Mouse (Mus musculus) testis, postnatal 14 days (tissue): ENCODE measurements around the gene A930004D18Rik.

ENCODE experiments used
- DNase-seq: peaks from one replicate; pipeline ENCODE4 v3.0.0; 2021; ENCODE audit warnings: low spot score

A930004D18Rik gene

DNA sequence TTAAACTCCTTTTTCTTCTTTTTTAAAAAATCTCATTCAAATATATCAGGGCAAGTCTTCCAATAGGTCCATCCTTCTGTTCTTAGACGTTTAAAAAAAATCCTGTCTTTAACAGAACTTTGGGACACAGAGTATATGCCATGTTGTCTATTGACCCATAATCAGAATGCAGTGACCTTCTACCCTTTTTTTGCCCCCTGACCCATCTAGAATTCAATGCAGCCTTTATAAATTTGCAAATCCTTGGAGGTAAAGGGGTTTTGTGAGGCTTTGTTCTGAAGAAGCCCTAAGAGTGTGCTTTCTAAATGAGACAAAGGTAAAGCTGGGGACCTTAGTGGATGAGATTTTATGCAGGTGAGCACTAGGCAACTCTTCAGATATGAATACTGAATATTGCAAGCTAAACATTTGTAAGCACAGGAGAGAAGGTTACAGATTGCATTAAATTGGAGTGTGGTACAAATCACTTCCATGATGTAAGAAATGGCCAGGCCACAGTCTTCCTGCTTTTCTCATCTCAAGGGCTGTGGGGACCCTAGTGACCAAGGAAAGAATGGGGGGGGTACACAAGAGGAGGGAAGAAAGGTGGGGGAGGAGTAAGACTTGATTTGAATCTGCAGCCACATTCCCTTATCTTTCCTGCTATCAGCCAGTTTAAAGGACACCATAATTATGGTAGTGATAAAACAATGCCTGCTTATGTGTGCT, 15.9 kb upstream of the A930004D18Rik start:
- no peak for DNase-seq

DNA sequence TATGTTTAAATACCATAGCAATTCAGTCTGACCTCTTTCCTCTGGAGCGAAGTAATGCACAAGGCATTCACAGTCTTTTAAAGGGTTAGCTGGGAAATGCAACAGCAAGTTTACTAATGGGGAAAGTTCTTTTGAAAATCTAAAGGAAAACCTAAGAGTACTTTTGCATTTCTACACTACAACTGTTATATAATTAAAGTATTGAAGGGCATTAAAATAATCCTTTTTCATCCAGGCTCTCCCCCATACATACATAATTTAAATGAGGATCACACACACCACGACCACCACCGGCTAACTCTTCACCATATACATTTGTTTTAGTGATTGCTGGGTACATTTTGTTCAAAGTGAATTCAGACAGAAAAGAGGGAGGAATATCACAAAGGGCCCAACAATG, 15.0 kb upstream of the A930004D18Rik start:
- no peak for DNase-seq

DNA sequence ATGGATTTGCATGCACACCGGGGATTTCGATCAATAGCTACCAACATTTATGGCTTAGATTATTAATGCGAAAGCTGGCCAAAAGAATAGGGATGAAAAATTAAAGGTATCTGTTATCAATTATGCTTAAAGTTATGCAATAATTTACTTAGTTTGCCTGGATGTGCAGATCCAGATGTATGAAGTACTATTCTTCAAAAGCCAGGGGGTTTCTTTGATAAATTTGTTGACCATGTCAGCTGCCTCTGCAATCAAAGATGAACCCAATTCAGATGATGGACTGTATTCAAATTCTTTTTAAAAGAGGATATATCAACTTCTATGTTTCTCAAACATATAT, 14.3 kb upstream of the A930004D18Rik start:
- no peak for DNase-seq

DNA sequence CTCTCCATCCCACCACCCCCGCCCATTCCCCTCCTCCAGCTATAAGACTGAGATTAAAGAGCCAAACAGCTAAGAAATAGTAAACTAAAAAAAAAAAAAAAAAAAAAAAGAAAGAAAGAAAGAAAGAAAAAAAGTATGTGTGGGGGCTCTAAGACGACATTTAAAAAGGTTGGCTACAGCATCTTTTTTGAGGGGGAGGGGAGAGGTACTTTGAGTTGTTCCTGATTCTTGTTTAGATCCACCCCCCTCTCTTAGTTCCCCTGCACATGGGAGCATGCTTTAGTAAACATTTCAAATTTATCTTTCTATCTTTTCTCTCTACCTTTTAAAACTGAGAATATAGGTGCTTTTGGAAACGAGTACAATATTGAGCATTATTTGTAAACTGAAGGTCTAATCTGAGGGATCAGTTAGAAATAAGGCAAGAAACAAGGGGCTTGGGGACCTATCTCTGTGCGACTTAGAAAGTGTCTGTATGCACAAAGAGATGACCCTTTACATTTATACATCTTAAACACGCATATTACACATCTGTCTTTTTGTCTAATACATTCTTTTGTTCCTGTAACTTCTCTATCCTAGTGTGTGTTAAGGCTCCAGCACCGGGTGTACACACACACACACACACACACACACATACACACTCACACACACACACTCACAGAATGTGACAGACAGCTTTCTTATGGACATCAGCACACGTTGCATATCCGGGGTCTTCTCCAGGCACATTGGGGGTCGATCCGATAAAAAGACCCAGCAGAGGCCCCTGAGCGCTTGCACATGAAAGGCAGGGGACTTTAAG, 13.7 kb upstream of the A930004D18Rik start:
- no peak for DNase-seq

DNA sequence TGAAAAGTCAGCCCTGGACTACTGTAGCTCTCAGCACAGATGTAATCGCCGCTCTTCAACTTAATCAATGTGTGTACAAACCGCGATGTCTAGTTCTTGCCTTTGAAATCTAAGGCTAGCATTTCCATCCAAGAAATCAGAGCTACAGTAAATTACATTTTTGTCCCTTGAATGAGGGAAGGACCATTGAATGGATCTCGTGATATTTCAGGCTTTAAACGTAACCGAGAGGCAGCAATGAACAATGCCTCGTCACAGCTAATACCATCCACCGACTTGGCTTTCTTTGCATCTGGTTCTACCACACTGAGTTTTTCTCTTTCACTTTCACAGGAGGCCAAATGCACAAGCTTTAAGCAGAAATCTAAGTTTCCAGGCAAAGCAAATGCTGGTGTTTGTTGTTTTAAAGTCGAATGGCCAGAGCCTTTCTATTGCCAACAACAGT, 13.0 kb upstream of the A930004D18Rik start:
- DNase-seq, result no peak

DNA sequence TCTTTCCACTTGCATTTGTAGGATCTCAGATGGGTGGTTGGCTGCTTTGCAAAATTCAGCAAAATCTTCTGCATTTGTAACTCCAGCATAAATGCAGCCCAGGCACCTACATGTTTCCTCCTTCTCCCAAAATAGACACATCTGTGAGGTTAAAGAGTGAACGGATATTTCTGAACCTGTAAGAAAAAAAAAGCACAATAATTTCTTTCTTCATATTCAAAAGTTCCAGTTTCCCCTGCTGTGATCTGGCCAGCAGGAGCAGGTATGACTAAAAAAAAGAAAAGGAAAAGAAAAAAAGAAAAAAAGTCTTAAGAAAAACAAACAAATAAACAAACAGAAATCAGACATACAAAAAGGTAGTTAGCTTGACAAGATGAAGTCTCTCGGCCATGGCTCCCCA, 12.5 kb upstream of the A930004D18Rik start:
- no peak for DNase-seq

DNA sequence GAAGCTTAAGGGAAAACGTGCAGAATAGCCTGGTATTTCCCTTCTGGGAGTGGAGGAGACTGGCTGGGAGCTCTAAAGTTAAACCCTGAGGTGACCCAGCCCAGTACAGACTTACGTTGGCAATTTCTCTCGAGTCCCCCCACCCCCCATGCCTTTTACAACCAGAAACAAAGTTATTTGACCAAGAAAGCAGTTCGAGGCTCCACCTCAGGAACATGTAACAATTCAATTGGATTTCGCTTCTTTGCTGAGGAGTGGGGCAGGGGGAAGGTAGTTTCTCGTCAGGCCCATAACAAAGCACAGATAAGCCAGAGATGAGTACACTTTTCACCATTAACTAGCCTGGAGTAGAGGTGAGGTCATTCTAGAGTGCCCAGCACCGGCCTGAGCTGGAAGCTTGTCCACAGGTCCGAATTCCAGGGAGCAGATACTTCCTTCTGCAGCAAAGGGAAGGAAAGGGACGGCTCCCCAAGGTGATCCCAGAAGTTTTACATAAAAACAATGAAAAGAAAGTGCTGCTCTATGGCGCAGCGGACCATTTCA, 11.8 kb upstream of the A930004D18Rik start:
- no peak for DNase-seq

DNA sequence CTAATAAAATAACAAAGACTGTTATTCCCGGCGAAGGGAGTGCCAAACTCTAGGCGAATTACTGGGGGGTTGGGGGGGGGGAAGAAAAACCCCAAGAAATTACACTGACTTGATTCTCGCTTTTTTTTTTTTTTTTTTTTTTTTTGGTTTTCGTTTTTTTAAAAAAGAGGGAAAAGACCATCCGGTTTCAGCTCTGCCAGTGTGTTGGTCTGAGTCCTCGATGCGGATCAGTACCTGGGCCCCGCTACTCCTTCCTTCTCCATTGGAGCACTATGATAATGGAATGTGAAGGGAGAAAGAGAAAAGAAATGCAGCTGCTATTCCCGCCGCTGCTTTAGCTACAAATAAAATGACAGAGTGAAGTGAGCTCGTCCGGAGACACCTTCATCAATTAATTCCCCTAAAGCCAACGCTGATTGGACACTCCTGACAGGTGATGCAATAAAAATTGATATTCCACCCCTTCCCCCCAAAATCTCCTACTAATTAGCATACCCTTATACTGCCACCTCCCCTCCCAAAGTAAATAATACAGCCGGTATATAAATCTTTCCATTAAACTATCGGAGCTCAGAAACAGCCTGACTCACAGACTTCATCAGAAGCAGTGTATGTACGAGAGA, 11.0 kb upstream of the A930004D18Rik start, which contains the start of gene Skida1:
Gene Skida1 (minus strand): TSS at position 599 of the 623 bp plus-strand sequence.
- DNase-seq, result no peak

DNA sequence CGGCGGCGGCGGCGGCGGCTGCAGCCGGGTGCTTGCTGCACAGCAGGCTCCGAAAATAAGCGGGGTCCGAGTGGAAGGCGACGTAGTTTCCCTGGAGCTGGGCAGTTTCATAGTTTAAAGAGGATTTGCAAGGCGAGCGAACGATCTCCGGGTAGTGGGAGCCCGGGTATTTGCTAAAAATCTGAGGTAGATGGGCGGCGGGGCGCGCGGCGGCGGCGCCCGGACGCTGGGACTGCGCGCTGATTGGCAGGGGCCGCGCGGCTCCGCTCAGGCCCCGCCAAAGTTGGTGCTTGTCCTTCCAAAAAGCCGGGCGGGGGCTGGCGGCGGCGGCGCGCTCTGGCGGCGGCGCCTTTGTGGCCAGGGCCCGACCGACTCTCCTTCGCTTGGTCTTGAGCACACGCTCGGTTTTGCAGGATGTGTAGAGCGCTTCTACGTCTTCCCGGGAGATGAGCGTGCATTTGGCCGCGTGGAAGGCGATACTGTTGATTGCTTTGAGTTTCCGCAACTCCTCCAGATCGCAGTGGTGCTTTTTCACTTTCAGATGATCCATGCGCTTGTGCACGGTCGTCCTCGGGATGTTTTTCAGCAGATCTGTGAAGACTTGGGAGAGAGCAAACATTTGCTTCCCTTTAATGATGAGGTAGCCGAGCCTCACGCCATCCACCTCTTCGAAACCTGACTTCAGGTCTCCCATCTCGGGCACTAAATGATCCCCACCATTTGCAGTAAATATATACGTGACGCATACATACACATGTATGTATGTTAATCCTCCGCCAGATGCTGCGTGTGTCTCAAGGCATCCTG, 10.3 kb upstream of the A930004D18Rik start:
- peak; percentile 72 for DNase-seq

DNA sequence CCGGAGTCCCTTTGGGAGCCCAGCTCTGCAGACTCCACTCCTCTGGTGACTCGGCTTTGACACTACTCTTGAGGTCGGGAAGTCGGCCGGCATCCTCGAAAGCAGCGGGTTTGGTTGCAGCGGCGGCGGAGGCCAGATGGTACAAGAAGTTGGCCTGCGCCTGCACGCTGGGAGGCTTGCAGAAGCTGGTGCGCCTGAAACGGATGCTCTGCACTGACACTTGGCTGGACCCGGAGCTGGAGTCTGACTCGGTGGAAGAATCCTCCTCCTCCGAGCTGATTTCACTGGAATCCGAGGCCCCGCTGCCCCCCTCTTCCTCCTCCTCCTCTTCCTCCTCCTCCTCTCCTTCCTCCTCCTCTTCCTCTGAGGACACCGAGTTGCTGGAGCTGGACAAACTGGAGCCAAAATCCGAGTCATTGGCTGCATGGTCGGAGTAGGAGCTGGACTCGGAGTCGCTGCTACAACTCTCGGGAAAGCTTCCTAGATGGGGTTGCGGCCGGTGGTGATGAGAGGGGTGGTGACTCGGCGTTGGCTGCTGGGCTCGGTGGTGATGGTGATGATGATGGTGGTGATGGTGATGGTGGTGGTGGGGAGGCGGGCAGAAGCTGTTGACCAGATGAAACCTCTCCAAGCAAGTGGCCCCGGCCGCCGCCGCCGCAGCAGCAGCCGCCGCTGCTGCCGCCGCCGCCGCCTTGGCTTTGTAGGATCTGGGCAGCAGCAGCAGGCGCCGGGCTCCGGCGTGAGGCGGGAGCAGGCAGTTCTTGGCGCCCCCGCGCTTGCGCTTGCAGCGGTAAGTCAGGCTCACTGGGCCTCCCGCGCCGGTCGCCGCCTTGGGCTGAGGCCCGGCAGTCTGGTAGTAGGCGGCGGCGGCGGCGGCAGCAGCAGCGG, 9.5 kb upstream of the A930004D18Rik start:
- peak; percentile 61 for DNase-seq

DNA sequence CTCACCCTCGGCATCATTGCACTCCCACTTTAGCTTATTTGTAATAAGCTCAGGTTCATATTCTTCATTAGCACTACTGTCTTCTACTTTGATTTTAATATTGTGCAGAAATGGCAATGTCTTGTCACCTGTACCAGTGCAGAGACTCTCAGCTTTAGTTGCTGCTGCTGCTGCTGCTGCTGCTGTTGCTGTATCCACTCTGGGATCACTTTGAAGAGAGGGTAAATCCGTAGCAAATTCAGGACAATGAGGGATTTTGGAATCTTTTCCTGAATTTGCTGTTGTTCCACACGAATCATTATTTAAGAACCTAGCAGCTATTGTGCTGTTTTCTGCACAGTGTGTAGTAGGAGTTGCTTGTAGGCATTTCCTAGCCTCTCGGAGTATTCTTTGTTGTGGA, 8.6 kb upstream of the A930004D18Rik start:
- DNase-seq, result no peak

DNA sequence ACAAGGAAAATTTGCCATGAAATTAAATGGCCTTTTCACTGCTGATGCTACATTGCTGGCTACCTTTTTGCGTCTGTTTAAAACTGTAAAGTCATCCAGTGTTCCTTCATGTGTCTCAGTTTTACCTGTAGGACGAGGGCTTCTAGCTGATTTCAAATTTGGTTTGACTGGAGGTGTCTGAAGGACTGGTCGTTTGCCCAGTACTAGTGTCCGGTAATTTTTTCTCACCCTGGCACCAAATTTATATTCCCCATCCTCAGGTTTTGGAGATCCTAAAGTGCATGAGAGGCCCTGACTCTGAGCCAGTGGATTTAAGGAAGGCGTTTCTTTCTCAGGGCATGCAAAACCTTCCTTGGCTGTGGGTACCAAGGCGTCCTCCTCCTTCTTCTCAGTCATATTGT, 8.2 kb upstream of the A930004D18Rik start:
- no peak for DNase-seq

DNA sequence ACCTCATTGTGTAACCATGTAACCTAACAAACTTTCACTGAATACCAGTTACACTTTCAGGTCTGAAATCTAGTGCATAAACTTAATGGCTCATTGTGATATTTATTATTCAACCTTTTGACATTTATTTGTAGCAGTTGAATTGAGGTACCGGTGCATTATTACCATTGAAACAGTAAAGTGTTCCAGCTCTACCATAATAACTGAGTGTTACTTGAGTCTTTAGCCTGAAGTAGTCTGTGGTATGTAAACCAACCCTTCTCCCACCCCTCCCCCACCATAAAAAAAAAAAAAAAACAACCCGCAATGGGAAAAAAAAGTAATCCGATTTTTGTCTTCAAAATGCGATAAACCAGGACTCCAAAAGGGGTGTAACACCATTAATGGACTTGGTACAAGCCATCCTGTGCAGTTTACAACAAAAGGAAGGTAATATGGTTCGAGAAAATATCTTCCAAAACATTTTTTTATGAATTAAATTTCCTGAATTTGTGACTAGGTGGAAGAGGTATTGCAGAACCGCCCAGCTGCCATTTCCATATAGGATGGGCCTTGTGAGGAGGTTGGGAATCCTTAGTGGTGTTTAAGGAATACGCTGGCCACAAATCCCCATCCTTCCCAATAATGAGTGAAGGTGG, 7.7 kb upstream of the A930004D18Rik start:
- no peak for DNase-seq

DNA sequence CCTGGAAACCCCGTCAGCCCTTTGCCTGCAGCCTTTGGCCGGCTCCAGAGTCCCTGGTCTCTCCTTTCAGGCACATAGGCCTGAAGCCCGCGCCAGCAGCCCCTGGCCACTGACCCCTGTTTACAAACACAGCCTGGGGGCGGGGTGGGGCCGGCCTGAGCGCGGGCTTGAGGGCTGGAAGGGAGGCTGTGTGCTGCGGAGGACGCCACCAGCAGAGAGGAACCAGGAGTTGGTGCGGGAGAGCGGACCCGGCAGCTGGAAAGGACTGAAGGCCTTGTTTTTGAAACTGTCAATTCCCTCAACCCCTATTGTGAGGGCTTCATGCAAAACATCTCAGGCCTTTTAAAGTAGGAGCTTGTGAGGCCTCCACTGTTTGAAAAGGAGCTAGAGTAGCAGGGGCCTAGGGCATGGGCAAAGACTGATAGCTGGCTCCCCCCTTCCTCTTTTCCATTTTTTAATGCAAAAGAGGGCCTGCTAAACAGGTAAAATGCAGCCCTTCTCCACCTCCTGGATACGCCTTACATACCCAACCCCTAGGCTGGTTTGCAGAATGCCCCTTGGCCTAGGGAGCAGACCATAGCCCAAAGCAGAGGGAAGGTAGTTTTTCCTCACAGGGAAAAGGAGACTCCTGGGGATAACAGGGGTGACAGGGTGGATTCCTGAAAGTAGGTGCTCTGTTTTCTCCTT, 3.8 kb upstream of the A930004D18Rik start:
- no peak for DNase-seq

DNA sequence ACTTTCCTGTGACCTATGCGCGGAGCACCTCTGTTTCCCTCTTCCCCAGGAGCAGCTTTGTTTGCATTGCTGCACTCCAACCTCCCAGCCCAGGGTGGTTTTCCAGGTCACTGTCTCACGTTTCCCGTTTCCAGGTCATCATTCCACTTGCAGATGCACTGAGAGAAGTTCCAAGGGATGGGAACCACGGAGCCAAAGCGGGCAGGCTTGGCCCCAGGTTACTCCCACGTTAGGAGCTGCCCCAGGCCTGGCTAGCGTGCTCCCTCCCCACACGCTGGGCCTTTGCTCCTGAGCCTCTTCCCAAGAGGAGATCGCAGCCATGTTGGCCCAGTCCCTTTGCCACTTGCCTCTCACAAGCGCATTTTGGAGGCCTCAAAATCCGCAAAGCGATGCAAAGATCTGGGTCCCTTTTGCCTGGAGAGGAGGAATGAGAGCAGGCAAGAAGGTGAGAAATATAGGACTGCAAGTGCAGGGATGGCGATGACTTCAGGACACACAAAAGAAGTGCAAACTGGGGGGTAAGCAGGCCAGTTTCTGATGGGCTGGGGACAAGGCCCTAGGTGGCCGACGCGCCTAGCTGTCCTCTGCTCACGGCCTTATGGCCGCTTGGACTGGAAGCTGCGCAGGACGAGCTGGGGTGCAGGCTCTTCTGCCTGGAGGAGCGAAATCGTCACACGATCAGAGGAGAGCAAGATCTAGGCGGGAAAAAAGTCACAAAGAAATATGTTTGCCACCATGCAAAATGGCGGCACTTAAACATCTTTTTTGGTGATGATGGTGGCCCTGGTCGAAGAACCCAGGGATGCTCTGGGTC, 3.0 kb upstream of the A930004D18Rik start:
- DNase-seq, result no peak

DNA sequence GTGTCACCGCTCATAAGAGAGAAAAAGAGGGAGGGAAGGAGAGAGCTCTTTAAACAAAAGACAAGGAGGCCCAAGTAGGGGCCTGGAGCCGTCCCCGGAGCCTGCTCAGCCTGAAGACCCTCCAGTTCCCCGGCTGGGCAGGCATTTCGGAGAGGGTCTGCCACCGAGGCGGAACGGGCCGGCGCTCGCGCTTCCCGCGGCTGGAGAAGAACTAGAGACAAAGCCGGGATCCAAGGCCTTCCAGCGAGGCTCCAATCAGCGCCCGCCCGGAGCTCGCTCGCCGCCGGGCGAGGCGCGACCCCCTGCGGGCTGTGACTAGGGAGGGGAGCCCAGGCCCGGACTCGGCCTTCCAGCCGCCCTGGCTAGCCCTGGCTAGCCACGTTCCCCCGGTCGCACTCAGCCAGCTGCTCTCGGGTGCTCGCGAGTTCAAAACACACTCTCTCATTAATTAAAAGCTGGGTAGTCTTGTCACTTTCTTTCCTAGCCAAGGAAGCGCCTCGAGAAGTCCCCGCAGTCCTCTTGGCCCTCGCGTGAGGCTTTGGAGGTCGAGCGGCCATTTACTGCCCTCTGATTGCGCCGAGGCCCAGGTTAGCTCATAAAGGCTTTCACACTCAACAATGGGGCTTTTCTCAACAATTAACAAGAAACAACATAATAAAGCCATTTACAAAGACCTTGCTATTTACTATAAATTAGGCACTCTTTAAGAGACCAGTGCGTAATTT, 2.2 kb upstream of the A930004D18Rik start:
- peak; percentile 46 for DNase-seq

DNA sequence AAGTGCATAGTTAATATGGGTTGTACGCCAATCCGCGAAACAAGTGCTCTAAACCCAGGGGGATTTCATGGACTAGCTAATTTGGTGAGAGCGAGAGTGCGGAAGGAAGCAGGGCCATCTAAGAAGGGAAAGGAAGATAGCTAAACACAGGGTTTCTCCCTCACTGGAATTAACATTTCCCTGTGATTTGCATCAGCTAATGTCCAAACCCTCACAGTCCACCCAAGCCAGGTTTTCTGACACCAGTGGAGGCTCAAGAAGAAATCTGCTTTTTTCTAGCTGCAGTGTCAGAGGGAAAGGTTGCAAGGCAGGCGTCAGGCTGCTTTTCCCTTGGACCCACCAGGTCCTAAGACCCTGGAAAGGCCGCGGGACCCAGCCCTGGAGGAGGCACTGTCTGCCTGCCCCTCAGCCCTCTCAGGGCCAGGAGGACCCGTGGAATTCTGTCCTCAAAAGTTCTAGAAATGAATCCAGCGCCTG, 1.4 kb upstream of the A930004D18Rik start:
- DNase-seq, result no peak

DNA sequence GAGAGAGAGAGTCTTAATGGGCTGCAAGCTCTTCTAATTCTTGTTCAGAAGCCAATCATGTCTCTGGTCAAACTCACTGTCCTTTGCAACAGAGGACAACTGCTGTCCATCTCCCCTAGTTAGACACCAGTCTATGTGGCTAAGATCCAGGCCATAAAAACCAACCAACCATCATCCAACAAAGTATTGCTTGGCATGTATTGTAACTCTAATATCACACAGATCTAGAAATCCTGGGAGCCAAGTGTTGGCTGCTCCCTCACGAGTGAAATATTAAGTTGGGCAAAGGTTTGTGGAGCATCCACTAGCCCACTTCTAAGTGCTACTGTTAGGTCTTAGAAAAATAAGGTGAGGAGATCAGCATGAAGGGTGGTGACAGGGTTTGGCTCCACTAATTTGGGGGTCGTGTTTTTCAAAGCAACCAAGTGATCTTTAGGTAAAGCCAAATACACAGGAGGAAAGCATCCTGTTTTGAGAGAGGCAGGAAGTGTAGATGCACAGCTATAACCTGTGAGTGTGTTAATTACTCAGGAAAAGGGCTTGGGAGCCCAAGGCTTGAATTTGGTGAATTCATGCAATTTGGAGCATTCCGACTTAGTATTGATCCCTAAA, 710 bp upstream of the A930004D18Rik start:
- DNase-seq, result no peak
